Mouse (Mus musculus): Measurements from ENCODE around the gene Ier5l. TPM values are rescaled to one million over a fixed set of nuclear protein-coding genes. Genes with fewer than 3 reads are reported as not detected.

Ier5l gene
- total RNA-seq (2023) = 1 to 10 TPM in 1 of 2 experiments, under 1 TPM in 1; 0.76 to 1.9 TPM

DNA sequence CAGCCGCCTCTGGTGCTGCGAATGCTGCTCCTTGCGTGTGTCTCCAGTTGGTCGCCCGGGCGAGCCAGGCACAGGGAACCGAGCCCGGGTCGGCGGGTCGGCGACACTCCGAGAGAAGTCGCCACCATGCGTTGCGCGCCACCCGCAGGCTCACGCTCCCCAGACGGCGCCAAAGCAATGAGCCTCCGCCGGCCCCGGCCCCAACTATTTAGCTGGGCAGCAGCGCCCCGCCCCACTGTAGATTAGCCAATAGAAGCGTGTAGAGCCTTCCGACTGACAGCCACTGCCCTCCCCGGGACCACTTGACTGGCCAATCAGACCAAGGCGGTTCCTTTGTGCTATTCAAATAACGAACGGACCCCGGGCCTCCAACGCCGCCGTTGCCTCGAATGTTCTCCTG lies at the start of gene Ier5l:
Gene Ier5l (minus strand): TSS at position 181 of the 400 bp plus-strand sequence.

Other genes starting within 250 kb of the Ier5l start
- gene Lrrc8a, start 236.5 kb downstream of the Ier5l start, total RNA-seq (2023) = 10 to 100 TPM; 16.2 to 19.7 TPM
- under 1 TPM in 1 of 2 experiments, not detected in 1; 0.64 TPM for gene Gm28035, start 233.7 kb downstream of the Ier5l start, total RNA-seq (2023)
- 1 to 10 TPM; 1.4 to 2.4 TPM for gene Phyhd1, start 208.0 kb downstream of the Ier5l start, total RNA-seq (2023)
- 1 to 10 TPM in 1 of 2 experiments, not detected in 1; 8.2 TPM for gene Gm28038, start 193.2 kb downstream of the Ier5l start, total RNA-seq (2023)
- gene Dolk, start 187.9 kb downstream of the Ier5l start, total RNA-seq (2023) = 1 to 10 TPM; 4.6 to 6.1 TPM
- 10 to 100 TPM; 30.0 to 30.1 TPM for gene Nup188, start 187.8 kb downstream of the Ier5l start, total RNA-seq (2023)
- 10 to 100 TPM; 14.6 to 16.0 TPM for gene Sh3glb2, start 114.9 kb downstream of the Ier5l start, total RNA-seq (2023)
- 1 to 10 TPM; 5.9 to 7.6 TPM for gene Miga2, start 110.0 kb downstream of the Ier5l start, total RNA-seq (2023)
- gene Dolpp1, start 82.0 kb downstream of the Ier5l start, total RNA-seq (2023) = 10 to 100 TPM; 10.8 to 12.6 TPM
- gene Crat, start 58.4 kb downstream of the Ier5l start, total RNA-seq (2023) = 10 to 100 TPM; 31.9 to 36.0 TPM
- 100 to 1,000 TPM in 1 of 2 experiments, 10 to 100 TPM in 1; 96.5 to 101 TPM for gene Ptpa, start 58.2 kb downstream of the Ier5l start, total RNA-seq (2023)
- gene Cstad, start 120.8 kb upstream of the Ier5l start, total RNA-seq (2023) = under 1 TPM in 1 of 2 experiments, not detected in 1; 0.64 TPM